Mouse (Mus musculus): ENCODE results near the gene Zfp689.
"Not testable (repeated sequence)": the region's sequence is repeated elsewhere in the genome, so short reads cannot be mapped to it uniquely, and the experiment has no call there.

Gene Zfp689

DNA sequence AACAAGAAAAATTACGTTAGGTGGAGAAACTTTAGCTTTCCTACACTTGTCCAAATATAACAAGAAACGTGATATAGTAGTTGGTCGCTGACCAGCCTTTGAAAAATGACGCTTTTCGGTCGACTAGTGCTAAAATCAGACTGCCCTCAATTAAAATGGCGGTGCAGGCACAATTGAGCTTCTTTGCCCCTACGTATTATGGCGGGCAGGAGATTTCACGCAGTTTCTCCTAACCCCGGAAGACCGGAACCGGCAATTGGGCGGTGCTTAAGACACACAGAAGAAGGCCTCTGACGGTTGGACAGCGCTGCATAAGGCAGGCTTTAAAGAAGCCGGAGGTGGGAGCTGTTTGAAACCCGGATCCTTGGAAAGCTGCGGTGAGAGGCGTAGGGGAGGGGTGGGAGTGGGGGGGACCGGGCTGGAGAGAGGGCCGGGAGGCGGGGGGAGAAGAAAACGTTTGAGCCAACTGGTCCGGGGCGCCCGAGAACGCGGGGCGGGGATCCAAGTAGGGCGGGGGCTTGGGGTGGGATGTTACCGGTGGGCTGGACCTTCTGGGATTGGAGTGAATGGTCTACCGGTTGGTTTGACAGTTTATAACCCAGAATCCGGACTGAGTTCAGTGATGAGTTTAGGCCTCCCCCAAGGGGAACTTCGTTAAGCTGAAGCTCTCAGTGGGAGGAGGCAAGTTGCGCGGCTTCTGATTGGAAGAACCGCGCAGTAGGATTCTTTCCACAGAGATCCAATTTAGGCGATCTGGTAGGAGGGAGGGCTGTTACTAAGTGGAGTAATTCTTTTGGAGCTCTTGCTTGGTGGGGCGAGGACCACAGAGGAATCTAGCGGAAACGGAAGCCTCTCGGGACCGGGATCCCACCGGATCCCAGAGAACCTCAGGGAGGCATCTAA lies 22.0 kb upstream of the Zfp689 start:
- peak; percentile 93 for DNase-seq (ENCODE audit: low spot score)

DNA sequence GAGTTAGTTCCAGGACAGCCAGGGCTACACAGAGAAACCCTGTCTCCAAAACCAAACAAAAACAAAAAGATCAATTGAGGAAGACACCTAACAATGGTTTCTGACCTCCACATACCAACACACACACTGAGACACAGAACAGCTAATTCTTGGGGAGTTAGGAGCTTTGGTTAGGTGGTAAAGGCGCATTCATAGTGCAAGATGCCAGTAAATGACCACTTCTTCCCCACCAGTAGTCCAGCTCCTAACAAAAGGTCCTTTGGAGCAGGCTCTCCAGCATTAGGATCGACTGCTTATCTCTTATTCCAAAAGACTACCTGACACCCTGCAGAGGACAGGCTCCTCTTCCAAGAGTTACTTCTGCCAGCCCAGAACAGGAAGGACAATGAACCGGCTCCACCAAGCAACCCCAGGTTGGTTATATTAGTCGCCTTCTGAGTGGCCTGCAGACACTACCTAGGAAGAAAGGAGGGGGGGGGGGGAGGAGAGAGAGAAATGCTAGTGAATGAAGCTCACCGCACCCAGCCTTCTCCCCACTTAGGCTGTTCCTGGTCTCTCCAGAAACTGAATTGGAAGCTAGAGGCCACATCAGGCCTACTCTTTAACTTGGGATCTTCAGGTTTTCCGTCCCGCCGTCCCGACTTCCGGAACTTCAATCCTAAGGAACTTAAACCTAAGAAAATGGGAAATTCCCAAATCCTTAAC lies 21.2 kb upstream of the Zfp689 start:
- DNase-seq (ENCODE audit: low spot score): no peak

DNA sequence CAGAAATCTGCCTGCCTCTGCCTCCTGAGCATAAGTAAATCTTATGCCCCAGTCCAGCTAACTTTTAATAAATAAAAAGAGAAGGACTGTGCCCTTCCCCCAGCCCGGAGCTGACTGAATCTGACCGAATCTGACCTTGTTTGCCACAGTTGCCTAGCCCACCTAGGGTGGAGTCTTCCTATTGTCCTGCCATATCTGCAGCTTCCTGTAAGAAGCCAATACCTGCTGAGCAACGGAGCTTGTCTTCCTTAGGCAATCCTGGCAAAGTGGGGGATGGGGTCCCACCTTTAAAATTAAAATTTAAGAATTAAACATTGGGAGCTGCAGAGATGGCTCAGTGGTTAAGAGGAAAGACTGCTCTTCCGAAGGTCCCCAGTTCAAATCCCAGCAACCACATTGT lies 17.6 kb upstream of the Zfp689 start:
- DNase-seq (ENCODE audit: low spot score): no peak

DNA sequence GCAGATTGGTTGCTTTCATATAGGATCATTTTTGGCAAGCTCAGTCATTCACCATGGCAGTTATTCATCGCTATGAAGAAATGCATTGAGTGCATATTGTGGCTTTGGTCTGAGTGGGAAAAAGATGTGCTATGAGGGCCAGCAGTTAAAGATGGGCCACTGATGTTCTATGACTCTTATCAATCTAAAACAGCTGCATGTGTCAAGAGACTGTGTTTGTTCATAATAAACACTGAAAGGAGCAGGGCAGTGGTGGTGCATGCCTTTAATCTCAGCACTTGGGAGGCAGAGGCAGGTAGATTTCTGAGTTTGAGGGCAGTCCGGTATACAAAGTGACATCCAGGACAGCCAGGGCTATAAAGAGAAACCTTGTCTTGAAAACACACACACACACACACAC lies 16.7 kb upstream of the Zfp689 start:
- not testable (repeated sequence) for DNase-seq (ENCODE audit: low spot score)

DNA sequence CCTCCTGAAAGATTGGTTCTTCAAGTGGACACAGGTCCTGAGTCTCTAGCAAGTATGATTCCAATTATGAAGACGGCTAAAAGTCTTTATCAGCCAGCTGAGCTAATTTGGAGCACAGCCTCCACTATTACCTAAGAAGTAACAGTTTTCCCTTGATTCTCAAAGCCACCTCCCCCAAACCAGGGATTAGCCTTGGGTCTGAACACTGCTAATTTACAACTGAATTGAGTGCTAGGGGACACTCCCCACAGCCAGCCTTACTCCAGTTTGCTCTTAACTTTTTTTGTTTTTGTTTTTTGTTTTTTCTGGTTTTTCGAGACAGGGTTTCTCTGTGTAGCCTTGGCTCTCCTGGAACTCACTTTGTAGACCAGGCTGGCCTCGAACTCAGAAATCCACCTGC lies 16.2 kb upstream of the Zfp689 start:
- no peak for DNase-seq (ENCODE audit: low spot score)

DNA sequence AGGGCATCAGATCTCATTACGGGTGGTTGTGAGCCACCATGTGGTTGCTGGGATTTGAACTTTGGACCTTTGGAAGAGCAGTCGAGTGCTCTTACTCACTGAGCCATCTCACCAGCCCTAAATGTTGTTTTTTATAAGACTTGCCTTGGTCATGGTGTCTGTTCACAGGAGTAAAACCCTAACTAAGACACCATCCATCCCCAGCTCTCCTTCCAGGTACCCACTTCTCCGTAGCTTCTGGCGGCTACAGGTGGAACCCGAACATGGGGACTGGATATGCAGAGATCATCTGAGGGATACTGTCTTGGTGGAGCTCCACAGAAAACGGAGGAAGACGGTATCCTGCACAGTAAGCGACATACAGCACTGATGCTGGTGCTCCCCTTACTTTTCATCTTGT lies 10.4 kb upstream of the Zfp689 start, which contains the start of gene Prr14:
TSS of gene Prr14 (plus strand) at position 301 of the 400 bp plus-strand sequence.
- not testable (repeated sequence) for DNase-seq (ENCODE audit: low spot score)

DNA sequence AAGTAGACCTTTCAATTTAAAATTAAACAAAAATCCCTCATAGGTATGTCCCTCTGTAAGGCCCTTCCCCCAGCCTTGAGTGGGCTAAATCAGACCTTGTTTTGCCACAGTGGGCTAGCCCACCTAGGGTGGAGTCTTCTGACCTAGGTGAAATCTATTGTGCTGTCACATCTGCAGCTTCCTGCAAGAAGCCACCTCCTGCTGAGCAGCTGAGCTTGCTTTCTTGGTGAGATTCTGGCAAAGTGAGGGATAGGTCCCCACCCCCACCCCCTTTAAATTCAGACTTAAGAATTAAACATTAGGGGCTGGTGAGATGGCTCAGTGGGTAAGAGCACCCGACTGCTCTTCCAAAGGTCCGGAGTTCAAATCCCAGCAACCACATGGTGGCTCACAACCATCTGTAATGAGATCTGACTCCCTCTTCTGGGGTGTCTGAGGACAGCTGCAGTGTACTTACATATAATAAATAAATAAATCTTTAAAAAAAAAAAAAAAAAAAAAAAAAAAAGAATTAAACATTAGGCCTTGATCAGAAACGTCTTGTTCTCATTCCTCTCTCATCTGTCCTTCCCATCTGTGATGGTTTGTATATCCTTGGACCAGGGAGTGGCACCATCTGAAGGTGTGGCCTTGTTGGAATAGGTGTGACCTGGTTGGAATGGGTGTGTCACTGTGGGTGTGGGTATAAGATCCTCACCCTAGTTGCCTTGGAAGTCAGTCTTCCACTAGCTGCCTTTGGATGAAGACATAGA lies 9.6 kb upstream of the Zfp689 start:
- not testable (repeated sequence) for DNase-seq (ENCODE audit: low spot score)

DNA sequence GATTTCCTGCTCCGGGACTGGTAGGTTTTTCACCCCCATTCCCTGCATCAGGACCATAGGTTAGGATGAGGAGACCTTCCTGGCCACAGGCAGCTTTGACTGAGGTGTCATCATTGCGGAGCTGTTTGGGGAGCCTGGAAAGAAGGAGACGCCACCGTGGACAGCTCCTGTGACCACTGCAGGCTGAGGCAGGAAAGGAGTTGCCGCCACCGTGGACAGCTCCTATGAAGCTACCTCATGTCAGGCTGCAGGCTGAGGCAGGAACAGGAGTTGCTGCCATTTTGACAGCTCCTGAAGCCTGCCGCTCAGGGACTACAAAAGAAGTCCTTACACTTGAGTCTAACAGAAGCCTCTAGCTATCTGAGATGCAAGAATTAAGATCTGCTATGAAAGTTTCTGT lies 5.9 kb upstream of the Zfp689 start:
- no peak for DNase-seq (ENCODE audit: low spot score)

DNA sequence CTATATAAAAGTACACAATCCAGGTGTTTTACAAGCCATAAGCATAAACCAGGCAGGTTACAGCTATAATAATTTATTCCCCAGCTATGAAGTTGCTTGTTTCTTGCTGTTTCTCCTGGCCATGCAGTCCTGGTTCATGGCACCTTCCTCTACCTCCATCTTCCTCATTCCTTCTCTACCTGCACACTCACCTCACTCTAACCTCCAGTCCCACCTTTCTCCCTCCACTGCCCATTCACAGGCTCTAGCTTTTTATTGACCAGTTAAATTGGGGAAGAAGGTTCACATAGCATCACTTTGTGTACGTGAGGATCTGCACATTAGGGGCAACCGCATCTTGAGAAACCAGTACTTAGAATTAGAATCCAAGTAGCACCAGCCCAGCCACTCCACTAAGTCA lies 4.1 kb upstream of the Zfp689 start:
- DNase-seq (ENCODE audit: low spot score): no peak

DNA sequence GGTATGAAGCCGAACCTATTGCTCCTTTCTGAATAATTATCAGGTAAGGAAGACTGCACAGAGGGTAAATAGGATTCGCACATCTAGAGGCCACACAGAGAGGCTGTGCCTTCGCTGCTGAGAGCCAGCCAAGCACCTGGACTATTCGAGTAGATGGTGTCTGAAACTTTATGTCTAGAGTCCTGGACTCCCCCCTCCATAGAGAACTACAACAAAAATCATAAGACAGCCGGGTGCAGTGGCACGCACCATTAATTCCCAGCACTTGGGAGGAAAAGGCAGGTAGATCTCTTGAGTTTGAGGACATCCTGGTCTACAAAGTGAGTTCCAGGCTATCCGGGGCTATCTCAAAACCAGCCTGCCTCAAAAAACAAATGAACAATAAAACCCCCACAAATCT lies 1.0 kb upstream of the Zfp689 start:
- DNase-seq (ENCODE audit: low spot score): no peak

DNA sequence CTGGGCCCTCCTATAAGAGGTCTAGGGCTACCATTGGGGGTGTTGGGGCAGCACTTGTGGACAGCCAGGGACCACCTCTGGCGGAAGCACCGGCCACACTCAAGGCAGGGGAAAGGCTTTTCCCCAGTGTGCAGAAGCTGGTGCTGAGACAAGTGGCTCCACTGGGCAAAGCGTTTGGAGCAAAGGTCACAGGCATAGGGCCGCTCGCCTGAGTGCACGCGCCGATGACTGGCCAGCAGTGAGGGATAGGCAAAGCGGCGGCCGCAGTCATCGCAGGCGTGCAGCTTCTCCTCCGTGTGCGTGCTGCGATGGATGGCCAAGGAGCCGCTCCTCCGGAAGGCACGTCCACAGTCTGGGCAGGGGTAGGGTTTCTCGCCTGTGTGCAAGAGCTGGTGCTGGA lies 5.0 kb downstream of the Zfp689 start:
- no peak for DNase-seq (ENCODE audit: low spot score)

DNA sequence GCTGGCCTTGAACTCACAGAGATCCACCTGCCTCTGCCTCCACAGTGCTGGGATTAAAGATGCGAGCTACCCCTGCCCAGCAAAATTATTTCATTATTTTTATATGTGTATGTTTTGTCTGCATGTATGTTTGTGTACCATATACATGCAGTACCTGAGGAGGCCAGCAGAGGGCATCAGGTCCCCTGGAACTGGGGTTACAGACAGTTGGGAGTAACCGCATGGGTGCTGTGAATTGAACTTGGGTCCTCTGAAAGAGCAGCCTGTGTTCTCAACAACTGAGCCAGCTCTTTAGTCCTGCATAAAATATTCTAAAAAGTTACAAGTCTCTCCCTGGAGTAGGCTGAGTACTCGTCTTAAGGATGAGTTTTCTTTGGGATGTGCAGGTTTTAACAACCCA lies 11.2 kb downstream of the Zfp689 start:
- DNase-seq (ENCODE audit: low spot score): peak; percentile 24

DNA sequence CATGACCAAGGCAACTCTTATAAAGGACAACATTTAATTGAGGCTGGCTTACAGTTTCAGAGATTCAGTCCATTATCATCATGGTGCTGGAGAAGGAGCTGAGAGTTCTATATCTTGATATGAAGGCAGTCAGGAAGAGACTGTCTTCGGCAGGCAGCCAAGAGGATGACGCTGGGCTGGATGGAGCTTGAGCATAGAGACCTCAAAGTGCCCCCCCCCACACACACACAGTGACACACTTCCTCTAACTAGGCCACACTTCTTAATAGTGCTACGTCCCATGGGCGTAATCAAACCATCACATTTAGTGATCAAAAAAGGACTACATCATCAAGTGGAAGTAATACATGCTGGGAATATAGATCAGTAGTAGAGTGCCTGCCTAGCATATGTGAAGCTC lies 13.8 kb downstream of the Zfp689 start:
- no peak for DNase-seq (ENCODE audit: low spot score)

DNA sequence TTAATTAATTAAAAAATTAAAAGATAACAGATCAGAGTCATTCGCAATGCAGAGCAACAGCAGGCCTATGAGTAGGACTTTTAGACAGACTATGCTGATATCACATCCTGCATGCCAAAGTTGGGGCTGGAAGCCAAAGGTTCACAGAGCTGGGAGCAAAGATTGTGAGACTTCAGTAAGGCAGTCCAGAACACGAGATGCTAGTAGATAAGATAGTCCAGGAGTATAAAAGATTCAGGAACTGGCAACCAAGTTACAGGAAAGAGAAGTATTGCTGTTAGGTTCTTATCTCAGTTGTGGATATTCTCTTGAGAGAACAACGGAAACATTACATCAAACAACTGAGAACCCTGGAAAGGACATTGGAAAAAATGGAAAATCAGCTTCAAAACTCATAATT lies 22.6 kb downstream of the Zfp689 start:
- DNase-seq (ENCODE audit: low spot score): no peak

DNA sequence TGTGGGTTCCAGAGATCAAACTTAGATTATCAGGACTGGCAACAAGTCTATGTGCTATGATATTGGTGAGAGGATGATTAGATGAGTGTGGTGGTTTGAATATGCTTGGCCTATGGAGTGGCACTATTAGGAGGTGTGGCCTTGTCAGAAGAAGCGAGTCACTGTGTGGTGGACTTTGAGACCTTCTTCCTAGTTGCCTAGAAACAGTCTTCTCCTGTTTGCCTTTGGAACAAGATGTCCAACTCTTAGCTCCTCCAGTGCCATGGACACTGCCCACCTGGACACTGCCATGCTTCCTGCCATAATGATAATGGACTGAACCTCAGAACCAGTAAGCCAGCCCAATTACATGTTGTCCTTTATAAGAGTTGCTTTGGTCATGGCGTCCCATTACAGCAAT lies 23.0 kb downstream of the Zfp689 start:
- DNase-seq (ENCODE audit: low spot score): no peak

DNA sequence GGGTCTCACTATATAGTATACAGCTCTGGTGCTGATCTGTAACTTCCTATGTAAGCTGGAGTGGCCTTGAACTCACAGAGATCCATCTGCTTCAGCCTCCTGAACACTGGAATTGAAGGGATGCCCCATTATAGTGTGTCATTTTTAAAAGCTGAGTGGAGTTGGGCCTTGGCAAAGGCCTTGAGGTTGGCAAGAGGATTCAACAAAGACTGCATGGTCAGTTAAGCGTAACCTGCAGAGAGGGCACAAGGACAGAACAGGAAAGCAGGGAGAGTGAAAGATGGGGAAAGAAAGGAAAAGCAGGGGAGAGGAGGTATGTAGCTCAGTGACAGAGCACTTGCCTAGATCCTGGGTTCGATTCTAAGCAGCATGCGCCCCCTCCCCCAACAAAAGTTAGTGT lies 23.7 kb downstream of the Zfp689 start:
- DNase-seq (ENCODE audit: low spot score): no peak

DNA sequence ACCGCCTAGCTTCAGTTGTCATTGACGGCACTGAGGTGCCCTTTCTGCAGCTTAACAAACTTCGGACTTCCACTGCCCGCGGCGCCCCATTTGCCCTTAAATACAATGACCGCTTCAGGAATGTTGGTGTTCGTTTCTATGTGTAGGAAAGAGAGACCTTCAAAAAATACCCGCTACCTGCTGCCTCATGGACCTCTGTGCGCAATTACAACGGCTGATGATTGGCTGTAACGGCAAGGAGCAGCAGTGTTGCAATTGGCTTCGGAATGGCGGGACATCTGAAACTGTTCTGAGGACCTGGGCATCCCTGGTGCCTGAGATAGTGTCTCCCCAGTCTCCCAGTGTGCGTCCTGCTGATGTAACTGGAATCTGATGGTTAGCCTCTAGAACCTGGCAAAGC lies 26.7 kb downstream of the Zfp689 start:
- DNase-seq (ENCODE audit: low spot score): peak; percentile 57

DNA sequence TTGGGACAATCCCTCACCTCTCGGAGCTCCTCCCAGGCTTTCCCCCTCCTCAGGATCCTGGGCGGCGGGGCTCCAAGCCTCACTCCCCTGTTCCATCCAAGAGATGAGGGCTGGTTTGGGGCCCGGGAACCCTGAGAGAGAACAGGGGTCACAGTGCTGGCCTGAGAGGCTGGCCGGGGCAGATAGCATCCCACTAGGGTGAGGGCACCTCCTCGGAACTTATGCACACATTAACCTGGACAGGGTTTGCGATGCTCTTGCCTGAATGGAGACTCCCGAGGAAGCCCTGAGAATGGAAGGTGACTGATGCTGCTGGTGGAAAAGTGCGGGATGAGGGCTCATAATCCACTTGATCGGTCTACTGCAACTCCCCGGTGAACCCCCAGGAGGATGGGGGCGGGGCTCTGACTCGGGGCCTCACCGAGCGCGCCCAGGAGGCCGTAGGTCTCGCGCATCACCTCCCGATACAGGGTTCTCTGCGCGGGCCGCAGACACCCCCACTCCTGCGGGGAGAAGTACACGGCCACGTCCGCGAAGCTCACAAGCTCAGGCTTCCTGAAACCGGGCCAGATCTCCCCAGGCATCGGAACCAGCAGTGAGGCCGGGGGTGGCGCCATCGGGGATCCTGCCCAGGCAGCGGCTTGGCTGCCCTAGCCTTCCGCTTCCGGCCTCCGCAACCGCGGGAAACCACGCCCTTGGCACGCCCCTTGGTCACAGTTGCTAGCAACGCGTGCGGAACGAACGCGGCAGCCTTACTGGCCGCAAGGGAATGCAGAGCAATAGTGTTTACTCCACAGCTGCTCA lies 27.4 kb downstream of the Zfp689 start, which contains the start of gene Zfp688:
TSS of gene Zfp688 (minus strand) at position 681 of the 804 bp plus-strand sequence.
- DNase-seq (ENCODE audit: low spot score): peak; percentile 90

DNA sequence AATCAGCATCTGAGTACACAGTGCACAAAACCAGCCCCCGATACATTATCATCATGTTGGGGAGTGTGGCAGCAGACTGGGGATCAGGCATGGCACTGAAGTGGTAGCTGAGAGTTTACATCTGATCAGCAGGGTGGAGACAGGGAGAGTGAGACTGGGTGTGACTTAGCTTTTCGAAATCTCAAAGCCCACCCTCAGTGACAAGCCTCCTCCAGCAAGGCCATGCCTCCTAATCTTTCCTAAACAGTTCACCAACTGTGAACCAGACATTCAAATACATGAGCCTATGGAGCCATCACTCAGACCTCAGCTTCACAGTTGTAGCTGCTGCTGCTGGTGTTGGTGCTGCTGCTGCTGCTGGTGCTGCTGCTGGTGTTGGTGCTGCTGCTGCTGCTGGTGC lies 37.5 kb downstream of the Zfp689 start:
- no peak for DNase-seq (ENCODE audit: low spot score)

DNA sequence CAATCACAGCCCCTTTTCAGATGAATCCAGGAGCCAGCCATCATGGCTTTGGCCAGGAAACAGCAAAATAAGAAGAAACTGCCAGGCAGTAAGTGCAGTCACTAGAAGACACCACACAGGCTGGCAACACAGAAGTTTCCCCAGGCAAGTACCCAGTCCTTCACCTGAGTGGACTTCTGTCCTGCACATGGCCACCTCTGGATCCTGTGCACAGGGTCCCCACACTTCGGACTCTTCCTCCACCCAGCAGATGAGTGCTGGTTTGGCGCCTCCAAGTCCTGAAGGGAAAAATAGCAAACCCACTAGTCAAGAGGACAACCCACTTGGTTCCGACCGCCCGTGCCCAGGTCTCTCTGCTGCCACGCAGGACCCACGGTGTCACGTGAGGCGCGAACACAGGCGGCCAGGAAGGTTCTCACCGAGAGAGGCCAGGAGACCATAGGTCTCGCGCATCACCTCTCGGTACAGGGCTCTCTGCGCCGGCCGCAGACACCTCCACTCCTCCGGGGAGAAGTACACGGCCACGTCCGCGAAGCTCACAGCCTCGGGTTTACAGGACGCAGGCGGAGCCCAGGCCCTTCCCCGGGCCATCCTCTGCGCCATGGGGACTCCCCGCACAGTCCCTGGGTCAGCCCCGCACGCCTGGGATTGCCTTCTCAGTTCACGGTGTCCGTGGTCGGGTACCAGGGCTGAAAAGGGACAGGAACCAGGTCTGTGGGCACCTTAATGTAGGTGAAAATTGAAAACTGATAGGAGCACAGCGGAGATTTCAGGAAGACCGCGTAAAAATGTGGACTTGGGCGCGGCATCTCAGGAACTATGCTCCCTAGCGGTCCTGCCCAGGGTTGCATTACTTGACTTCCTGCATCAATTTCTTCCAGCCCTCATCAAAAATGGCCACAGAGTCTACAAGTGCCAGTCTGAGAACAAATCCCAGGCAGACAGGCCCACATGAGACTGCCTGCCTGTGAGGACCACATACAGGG lies 42.7 kb downstream of the Zfp689 start, which contains the start of gene Zfp764:
TSS of gene Zfp764 (minus strand) at position 821 of the 986 bp plus-strand sequence.
- DNase-seq (ENCODE audit: low spot score): peak; percentile 79
